Mouse (Mus musculus): ENCODE data around the gene Hhip.
"Not testable (repeated sequence)": the region's sequence is repeated elsewhere in the genome, so short reads cannot be mapped to it uniquely, and the experiment has no call there.

Hhip gene

GRCm38 (mm10) chr8:79992121-79992848 is 65.5 kb downstream of the Hhip start:
- DNase-seq: no peak

DNA sequence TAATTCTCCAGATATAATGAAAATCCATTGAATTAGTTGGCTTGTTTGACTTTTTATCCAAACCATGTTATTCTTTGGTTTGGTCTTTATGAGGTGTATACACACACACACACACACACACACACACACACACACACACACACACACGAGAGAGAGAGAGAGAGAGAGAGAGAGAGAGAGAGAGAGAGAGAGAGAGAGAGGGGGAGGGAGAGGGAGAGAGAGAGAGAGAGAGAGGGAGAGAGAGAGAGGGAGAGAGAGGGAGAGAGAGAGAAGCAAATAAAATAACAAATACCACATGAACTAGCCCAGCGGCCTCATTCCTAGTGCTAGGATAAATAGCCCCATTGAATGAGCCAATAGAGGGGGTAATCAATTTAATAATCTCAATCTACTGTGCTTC is 66.4 kb downstream of the Hhip start:
- not testable (repeated sequence) for DNase-seq

DNA sequence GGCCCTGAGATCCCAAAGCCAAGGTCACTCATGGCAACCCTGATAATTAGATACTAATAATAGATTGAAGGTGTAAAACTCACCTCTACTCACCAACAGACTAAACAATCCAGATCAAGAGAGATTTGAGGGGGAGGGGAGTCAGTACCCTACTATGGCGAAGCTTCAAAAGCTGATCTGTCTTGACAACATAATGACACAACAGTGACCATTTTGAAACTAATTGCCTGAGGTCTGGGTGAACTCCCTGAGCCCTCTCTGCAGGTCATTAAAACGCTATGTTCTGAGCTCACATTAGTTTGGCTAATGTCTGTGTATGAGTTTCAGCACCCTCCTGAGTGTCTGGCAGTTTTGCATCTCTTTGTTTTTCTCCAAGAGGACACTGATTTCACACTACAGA is 72.9 kb downstream of the Hhip start:
- DNase-seq: no peak

DNA sequence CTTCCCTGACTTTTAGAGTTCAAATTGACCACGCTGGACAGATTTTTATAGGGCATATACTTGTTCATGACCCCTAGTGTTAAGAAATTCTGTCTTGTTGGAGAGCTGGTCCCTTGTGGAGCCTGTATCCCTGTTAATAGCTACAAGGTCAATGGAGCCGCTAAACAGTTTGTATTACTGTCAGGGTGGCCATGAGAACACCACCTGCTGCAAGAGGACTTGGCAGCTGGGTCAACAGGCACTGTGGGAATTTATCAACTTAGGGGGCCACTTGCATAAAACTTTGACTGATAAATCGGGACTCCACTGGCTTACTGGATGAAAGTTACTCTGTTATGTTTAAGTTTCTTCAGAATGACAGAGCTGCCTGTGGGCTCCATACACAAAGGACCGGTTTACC is 75.7 kb downstream of the Hhip start:
- DNase-seq: no peak

DNA sequence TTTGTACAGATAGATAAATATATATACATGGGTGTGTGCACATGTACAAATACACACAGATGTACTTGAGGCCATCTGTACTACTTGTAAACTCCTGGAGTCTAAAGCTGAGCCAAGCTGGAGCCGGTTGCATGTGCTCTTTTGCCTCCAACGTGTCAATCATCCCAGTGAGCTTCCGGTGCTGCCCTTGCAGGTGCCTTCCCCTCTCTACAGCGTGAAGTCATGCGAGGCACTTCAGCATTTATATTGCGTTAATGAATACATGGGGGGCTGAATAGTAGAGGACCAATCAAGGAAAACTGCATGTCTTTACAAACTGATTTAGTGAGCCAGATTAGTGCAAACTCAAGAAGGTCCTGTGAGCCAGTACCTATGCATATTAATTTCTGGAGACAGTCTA is 91.6 kb downstream of the Hhip start:
- DNase-seq: no peak

DNA sequence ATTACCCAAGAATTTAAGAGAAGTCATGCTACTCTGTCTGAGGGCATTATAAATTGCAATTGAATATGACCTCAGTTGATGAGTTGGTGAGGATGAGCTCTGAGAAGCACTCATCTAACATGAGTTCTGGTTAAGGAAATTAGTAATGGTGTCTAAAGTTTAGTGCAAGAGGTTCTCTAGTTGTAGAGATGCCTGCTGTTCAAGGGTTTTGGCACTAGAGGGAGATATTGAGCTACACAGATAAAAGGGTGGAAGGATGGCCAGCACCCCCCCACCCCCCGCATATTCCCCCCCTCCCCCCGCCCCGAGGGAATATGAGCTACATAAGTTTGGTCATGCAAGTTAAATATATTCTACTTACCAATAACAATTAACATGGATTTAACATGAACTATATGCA is 104.9 kb downstream of the Hhip start:
- no peak for DNase-seq

GRCm38 (mm10) chr8:79950376-79950775 is 107.4 kb downstream of the Hhip start:
- no peak for DNase-seq

- no peak for DNase-seq
These were observed 112.2 kb downstream of the Hhip start for GRCm38 (mm10) chr8:79945501-79946076.

- no peak for DNase-seq
These were observed 116.7 kb downstream of the Hhip start for GRCm38 (mm10) chr8:79941070-79941469.

GRCm38 (mm10) chr8:79936856-79937445 is 120.9 kb downstream of the Hhip start:
- DNase-seq: no peak

DNA sequence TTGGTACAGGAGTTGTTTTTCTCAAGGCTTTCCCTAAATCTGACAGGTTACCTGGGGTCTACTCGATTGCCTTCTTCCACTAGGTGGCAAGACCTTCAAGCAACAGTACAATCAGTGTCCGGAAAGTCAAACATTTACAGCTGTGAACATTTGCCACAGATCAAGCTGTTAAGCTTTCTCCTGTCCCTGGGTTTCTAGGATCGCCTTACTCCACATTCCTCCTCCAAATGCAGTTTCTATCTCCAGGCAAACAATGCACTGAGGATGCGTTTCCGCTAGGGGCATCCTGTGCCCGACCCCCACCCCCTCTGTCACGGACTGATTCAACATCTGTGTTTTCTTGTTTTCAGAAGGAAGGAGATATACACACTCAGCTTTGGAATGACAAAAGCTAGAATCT is 122.0 kb downstream of the Hhip start:
- DNase-seq: no peak

GRCm38 (mm10) chr8:79929202-79929601 is 128.6 kb downstream of the Hhip start:
- no peak for DNase-seq

DNA sequence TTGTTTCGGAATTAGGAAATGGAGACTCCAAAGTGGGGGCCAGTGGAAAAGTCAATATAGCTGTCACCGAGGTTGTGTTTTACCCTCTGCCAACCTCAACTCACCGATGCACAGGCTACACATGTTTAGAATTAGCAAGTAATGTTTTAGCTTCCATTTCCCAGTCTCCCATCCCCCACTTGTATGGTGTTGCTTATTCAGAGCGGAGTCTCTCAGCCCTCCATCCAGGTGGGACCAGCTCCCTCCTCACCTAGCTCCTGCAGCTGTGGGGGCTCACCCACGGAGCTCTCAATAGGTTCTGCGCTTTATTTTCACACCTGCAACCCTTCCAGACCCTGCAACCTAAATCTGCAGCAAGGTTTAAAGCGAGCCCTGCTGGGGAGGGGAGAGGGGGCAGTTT is 140.6 kb downstream of the Hhip start:
- DNase-seq: no peak

All from kidney, adult 11 months (tissue).